Mouse (Mus musculus) lung, adult 2 months (tissue): ENCODE results near the gene Kat5.

Experiments used
- CTCF ChIP-seq: fragments of 200-500 bp; IDR thresholded peaks from 2 replicates; pipeline ENCODE4 v1.5.1; 2011; ENCODE audit warnings: mild to moderate bottlenecking, low read length, control low read depth; ENCODE audit not compliant: insufficient read depth
- POLR2A ChIP-seq: fragments of 200-500 bp; IDR thresholded peaks from 2 replicates; pipeline ENCODE4 v1.6.1; 2011; ENCODE audit warnings: low read depth, mild to moderate bottlenecking, control low read depth, low read length, borderline replicate concordance; ENCODE audit errors: extremely low read depth

DNA sequence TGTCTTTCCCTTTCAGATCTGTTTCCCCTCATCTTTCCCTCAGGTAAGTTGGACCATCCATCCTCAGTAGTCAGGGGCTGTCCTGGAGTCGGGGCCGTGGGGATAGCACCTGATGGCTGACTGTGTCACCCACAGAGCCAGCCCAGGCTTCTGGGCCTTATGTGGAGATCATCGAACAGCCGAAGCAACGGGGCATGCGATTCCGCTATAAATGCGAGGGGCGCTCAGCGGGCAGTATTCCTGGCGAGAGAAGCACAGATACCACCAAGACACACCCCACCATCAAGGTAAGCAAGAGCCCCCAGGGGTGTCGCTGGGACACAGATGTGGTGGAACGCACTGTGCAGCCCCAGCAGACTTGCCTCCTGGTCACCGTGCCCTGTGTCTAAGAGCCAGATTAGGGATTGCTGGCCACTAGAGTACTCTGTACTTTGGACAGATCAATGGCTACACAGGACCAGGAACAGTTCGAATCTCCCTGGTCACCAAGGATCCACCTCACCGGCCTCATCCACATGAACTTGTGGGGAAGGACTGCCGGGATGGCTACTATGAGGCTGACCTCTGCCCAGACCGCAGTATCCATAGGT, 28.5 kb upstream of the Kat5 start:
- TF ChIP-seq CTCF (no peak), POLR2A (no peak)
